Mouse (Mus musculus) kidney, adult 11 months (tissue): ENCODE results near the gene Tbc1d2b.

ENCODE experiments used
- DNase-seq: peaks from one replicate; pipeline ENCODE4 v3.0.0; 2022

Tbc1d2b gene

DNA sequence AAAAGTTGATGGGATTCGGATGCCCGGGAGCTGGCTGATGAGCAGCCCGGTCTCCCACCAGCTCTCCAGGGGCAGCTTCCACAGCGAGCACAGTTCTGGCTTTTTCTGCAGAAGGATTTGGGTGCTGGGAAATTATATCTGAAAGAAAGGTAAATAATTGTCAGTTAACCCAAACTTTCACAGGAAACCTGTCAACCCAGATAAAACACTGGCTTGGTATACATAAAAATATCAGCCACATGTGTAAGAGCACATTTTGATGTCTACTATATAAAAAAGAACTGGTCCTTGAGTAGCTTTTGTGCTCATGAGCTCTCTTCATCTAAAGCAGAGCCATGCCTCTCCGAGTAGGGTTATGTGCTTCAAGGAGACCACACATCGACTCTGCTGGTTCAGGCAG lies 29.6 kb downstream of the Tbc1d2b start:
- no peak for DNase-seq

DNA sequence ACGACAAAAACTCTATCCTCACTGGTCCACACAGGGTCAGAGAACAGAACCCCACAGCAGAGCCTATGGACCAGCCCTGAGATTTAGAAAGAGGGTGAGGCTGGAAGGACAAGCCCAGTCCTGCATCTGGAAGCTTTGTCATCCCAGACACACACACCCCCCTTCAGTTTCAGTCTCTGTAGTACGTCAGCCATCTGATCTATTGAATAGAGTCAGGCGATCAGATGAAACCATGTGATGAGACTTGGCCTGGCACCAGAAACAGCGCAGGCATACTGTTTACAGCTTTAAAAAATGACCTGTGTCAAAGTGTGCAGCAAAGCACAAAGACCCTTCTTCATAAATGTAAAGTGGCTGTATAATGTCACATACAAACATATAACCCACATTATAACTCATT lies 30.0 kb downstream of the Tbc1d2b start:
- DNase-seq: no peak

- no peak for DNase-seq
Observed at GRCm38 (mm10) chr9:90237232-90238062, 33.2 kb downstream of the Tbc1d2b start.

GRCm38 (mm10) chr9:90236817-90237216 lies 33.8 kb downstream of the Tbc1d2b start:
- no peak for DNase-seq

DNA sequence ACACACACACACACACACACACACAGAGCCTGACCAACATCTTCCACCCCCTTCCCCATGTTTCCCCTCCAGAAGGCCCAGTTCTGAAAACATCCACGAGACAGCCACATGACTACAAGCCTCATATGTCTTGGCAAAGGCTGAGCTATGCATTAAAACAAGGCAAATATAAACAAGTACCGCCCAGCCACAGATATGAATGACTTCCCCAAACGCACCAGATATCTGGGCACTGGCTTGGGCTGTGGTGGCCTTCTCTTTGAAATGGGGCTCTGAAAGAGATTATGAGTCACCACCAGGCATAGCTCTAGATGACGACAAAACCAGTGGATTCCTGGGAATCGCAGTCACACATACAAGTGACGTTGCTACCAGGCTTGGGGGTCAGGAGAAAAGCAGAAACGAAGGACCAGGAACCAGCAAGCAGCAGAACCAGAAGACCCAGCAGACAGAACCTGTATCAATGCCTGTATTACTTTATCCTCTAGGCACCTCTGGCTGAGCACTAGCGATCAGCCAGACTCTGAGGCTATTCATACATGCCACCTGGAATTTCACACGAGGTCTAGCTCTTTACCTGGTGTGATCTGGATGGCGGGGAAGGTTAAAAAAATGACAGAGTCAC lies 35.2 kb downstream of the Tbc1d2b start:
- no peak for DNase-seq

- no peak for DNase-seq
Observed at GRCm38 (mm10) chr9:90234786-90235185, 35.8 kb downstream of the Tbc1d2b start.

- no peak for DNase-seq
Observed at GRCm38 (mm10) chr9:90233906-90234419, 36.6 kb downstream of the Tbc1d2b start.

- no peak for DNase-seq
Observed at GRCm38 (mm10) chr9:90232781-90233690, 37.6 kb downstream of the Tbc1d2b start.

GRCm38 (mm10) chr9:90227171-90227570 lies 43.4 kb downstream of the Tbc1d2b start:
- peak; percentile 24 for DNase-seq

DNA sequence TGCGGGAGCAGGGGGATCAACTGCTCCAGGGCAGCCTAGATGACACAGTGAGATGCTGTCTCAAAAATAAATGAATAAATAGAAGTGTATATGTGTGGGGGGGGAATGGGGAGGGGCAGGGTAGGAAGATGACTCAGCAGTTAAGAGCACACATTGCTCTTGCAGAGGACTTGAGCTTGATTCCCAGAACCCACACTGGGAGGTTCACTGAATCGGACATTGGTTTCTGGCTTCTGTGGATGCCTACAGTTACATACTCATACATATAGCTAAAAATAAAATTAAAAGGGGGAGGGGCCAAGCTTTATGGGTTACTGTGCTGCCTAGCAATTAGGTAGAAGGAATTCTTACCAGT lies 43.9 kb downstream of the Tbc1d2b start:
- no peak for DNase-seq

- DNase-seq: peak; percentile 14
Observed at GRCm38 (mm10) chr9:90226081-90226741, 44.4 kb downstream of the Tbc1d2b start.

DNA sequence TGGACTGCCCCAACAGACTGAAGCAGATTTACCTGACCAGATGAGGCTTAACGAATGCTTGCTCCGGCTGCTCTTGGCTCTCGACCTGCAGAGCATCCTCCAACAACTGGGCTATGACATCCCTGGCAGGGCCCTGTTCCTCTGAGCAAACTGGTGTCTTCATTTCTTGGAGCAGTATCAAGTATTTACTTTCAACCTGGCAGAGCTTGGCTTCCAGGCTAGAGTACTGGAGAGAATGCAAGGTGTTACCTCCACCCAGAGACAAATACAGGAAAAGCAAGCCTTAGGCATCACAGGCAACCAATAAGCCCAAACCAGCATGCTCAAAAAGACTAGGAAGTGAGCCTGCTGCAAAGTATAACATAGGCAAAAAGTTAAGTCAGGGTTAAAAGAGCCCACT lies 48.3 kb downstream of the Tbc1d2b start:
- DNase-seq: no peak

- DNase-seq: no peak
Observed at GRCm38 (mm10) chr9:90217501-90217900, 53.1 kb downstream of the Tbc1d2b start.

DNA sequence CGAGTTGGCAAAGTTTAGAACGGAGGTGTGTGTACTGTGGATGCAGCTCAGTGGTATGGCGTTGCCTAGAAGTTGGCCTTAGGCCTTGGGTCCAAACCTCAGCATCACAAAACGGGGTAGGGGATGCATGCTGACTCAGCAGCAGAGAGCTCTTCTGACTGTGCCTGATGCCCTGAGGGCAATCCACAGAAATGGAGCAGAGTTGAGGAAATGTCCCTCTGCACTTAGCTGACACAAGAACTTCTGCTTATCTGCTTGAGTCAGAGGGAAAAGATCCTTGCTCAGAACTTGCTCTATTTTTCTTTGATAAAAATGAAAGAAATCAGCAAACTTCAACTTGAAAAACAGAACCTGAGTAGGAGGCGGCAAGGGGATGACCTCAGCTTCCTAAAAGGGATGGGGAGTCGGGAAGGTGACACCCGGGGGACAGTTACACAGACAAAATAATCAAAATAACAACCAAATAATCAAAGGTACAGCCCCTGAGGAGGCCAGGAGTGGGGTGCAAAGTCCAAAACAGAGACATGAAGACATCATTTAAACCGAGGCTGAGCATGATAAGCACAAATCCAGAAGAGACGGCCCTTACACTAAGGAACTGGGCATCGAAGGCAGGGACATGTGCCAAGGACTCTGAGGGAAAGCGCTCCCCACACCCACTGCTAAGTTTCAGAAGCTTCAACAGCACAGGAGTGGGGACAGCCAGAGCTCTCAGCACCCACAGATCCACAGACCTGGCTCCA lies 54.2 kb downstream of the Tbc1d2b start:
- no peak for DNase-seq

GRCm38 (mm10) chr9:90213127-90213526 lies 57.5 kb downstream of the Tbc1d2b start:
- no peak for DNase-seq

DNA sequence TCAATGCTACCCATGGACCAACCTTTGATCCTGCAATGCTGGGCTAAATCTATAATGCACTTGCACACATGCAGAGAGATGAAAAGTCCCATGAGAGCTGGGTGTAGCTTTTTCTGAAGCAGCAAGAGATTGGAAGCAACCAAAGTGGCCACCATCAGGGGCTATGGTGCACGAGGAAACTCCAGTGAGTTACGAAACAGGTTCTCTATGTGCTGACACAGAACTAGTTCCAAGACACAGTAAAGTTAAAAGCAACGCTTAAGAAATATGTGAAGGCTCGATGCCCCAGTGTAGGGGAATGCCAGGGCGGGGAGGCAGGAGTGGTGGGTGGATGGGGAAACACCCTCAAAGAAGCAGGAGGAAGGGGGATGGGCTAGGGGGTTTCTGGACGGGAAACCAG lies 61.9 kb downstream of the Tbc1d2b start:
- DNase-seq: no peak

GRCm38 (mm10) chr9:90207808-90208207 lies 62.8 kb downstream of the Tbc1d2b start:
- DNase-seq: no peak

GRCm38 (mm10) chr9:90206500-90206899 lies 64.1 kb downstream of the Tbc1d2b start:
- DNase-seq: peak; percentile 57

DNA sequence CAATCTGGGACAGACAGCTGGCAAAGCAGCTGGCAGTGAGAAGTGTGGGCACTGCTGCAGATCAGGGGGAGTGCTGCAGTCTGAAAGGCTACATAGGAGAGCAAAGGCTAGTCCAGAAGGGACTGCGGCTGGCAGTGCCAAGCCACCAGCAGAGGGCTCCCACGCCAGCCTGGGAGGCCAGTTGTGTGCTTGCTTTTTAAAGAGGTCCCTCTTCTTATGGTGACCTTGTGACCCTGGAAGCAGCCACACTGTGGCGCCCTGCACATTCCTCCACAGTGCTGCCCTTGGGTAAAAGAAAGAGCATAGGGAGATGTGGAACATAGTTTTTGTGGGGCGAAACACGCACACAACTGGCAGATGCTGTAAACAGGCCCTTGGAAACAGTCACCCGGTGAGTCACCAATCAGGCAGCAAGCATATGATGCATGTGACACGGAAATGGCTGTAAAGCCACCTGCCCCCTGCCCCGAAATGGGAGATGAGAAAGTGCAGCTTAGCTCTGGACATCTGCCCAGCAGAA lies 66.1 kb downstream of the Tbc1d2b start:
- DNase-seq: no peak

- no peak for DNase-seq
Observed at GRCm38 (mm10) chr9:90203233-90203632, 67.4 kb downstream of the Tbc1d2b start.

DNA sequence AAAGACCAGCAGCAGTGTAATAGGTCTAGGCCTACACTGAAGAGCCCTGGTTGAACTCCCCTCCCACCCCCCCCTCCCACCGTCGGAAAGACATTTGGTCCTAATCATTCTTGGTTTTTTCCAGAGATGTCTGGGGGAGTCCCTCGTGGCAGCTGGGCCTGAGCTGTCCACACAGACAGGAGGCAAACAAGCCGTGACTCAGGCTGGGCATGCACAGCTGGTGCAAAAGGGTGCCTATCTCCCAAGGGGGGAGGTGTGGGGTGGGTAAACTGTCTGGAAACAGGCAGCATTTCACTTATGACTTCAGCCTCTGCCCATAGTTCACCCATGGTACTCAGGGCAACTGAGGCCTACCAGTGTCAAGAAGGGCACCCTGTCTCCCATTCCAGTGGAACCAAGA lies 69.1 kb downstream of the Tbc1d2b start:
- DNase-seq: no peak

GRCm38 (mm10) chr9:90201096-90201495 lies 69.5 kb downstream of the Tbc1d2b start:
- no peak for DNase-seq
